In the genomic region with DNA sequence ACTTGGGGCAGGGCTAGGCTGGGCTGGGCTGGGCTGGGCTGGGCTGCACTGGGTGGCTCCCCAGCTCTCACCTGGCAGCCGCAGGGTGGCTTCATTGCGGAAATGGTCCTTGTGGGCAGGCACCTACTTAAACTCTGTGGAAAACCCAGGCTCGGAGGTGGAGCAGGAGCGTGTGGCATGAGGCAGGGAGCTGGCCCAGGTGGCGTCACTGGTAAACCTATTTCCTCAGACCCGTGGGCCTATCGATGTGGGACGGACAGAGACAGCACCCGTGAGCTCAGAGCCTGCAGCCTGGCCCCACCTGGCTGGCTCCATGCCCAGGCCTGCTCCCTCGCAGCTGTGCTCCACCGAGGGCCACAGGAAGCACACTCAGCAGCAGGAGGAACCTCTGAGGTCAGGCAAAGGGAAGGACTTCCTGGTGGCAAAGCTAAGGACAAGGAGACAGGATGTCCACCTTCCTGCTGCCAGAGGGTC, we compare ENCODE assay signal across 8 mouse cellular contexts. TPM values are rescaled to one million over a fixed set of nuclear protein-coding genes. Genes with fewer than 3 reads are reported as not detected.
DNase-seq lines count a peak whose midpoint lies in the region; ATAC-seq lines count a peak whose summit lies in the region.

No protein-coding gene starts in this region.

- peak; percentile 56 to 67 for DNase-seq in spleen, postnatal 10 days (ENCODE audit: low spot score in 2 of 2)
- no peak for DNase-seq in spleen, adult 18-20 months
- DNase-seq in kidney, postnatal 4 days = peak; percentile 68 to 78
- no peak for DNase-seq in right cerebral cortex, postnatal 25 days
- no peak for DNase-seq in right cerebral cortex, postnatal 10 days (ENCODE audit: low spot score in 2 of 2)
- no peak for DNase-seq in embryo, embryonic 9.5 days (ENCODE audit: extremely low spot score)

- peak overlapping the region; percentile 57; the same call in 1 of the 2 replicates for H3K4me3 ChIP-seq in heart, embryonic 13.5 days

- H3K4me2 ChIP-seq in heart, embryonic 13.5 days = peak overlapping the region; percentile 91

- 57% methylated on average over 11 of the region's 11 CpGs for WGBS in heart, embryonic 13.5 days

- peaks cover 14% of the 10 kb centered on the region for H3K27me3 ChIP-seq in heart, embryonic 13.5 days (replicated peaks)

- 0 out of 2 replicates have a peak overlapping the region, but pooled peaks have one; percentile 50 for H3K9ac ChIP-seq in heart, embryonic 13.5 days

- peaks cover 59% of the 10 kb centered on the region for H3K4me1 ChIP-seq in heart, embryonic 13.5 days

- no peak for ATAC-seq in heart, embryonic 13.5 days (ENCODE audit: extremely low read depth, insufficient number of reproducible peaks, low FRiP score, low TSS enrichment)
- ATAC-seq in megakaryocyte, adult 5-6 weeks (ENCODE audit: poor library complexity, severe bottlenecking) = peak; percentile 37

- no peaks in the 10 kb centered on the region for H3K36me3 ChIP-seq in heart, embryonic 13.5 days

- peak overlapping the region; percentile 39; the same call in 1 of the 2 replicates for H3K27ac ChIP-seq in heart, embryonic 13.5 days (replicated peaks)

- no peaks in the 10 kb centered on the region for H3K9me3 ChIP-seq in heart, embryonic 13.5 days

RNA-seq across cellular contexts. Expression of a gene that starts 3.5 kb away (rescaled TPM):
- polyA plus RNA-seq in heart, embryonic 13.5 days (2015; fragmentation: Nextera tagmentation; extraction: Ambion mirVana) = 1.7 TPM in 2 replicates
- 5.4 and 7.0 TPM in 2 replicates for total RNA-seq in megakaryocyte, adult 5-6 weeks (2015)
- 1.8 and 2.9 TPM in 2 replicates for total RNA-seq in megakaryocyte, adult 5-6 weeks (2017)

RNA-seq across cellular contexts. Expression of a gene that starts 42.8 kb away (rescaled TPM):
- 15.6 and 19.1 TPM in 2 replicates for polyA plus RNA-seq in heart, embryonic 13.5 days (2015; fragmentation: Nextera tagmentation; extraction: Ambion mirVana)
- total RNA-seq in megakaryocyte, adult 5-6 weeks (2015) = 25.5 and 41.7 TPM in 2 replicates
- total RNA-seq in megakaryocyte, adult 5-6 weeks (2017) = 15.9 and 31.2 TPM in 2 replicates

RNA-seq across cellular contexts. Expression of a gene that starts 58.6 kb away (rescaled TPM):
- 17.6 and 21.7 TPM in 2 replicates for polyA plus RNA-seq in heart, embryonic 13.5 days (2015; fragmentation: Nextera tagmentation; extraction: Ambion mirVana)
- total RNA-seq in megakaryocyte, adult 5-6 weeks (2015) = 9.7 and 10.1 TPM in 2 replicates
- total RNA-seq in megakaryocyte, adult 5-6 weeks (2017) = 18.2 and 20.9 TPM in 2 replicates

Comparison
In these comparisons a context has a peak if more than half of its experiments do, and no peak if none do; other contexts are left out.
1. DNase-seq: peak in spleen, postnatal 10 days (2 of 2) and kidney, postnatal 4 days (2 of 2); none in spleen, adult 18-20 months (0 of 2), right cerebral cortex, postnatal 25 days (single experiment), right cerebral cortex, postnatal 10 days (0 of 2) and embryo, embryonic 9.5 days (single experiment).